Mouse (Mus musculus): Measurements from ENCODE around the gene Gm11937. TPM values are rescaled to one million over a fixed set of nuclear protein-coding genes. Genes with fewer than 3 reads are reported as not detected.
"Not testable (repeated sequence)": the region's sequence is repeated elsewhere in the genome, so short reads cannot be mapped to it uniquely, and the experiment has no call there.

Gene Gm11937
- polyA plus RNA-seq, 1 experiment from 2014 or later, result 4.7 TPM

DNA sequence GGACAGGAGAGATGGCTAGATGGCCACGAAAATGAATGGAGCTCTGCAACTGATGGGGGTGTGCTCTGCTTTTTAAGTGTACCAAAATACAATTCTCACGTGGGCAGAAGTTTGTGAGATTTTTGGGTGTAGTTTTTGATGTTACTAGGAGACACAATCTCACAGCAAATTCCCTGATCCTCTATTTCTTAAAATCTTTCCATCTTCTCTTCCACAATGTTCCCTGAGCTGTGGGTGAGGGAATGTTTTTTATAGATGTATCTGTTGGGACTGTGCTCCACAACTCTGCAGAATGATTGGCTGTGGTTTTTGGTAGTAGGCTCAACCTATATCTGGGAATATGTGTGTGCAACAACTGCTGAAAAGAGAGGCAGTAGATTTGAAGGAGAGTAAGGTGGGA lies 23.3 kb upstream of the Gm11937 start:
- no peaks in the 10 kb centered on the region for H3K27me3 ChIP-seq
- no peak for ATAC-seq (ENCODE audit: insufficient number of reproducible peaks, low FRiP score, low TSS enrichment, low read depth)
- no peaks in the 10 kb centered on the region for H3K9me3 ChIP-seq (replicated peaks)
- no peaks in the 10 kb centered on the region for H3K36me3 ChIP-seq
- no peak overlapping the region for H3K4me2 ChIP-seq (replicated peaks)
- peaks cover 3% of the 10 kb centered on the region; the same call in 1 of the 2 replicates for H3K4me1 ChIP-seq
- 55% methylated on average over 2 of the region's 2 CpGs for WGBS
- no peak overlapping the region for H3K4me3 ChIP-seq (replicated peaks)
- H3K9ac ChIP-seq, result no peak overlapping the region
- H3K27ac ChIP-seq (replicated peaks), result no peak overlapping the region

DNA sequence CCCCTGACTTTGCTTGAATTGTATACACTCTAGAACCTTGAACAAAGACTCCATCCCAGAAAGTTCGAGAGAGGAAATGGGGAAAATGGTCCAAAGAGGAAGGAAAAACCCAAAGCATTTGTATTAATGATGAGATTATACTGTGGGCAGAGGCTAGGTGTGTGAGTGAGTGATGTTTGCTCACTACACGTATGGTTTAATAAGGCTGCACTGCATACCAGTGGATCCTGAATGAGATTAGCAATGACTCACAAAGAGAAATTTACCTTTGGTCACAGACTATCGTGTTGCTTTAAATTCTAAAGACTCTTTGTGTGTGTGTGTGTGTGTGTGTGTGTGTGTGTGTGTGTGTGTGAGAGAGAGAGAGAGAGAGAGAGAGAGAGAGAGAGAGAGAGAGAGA lies 20.9 kb upstream of the Gm11937 start:
- H3K9ac ChIP-seq, result no peak overlapping the region
- WGBS, result 59% methylated on average over 3 of the region's 3 CpGs
- no peaks in the 10 kb centered on the region for H3K9me3 ChIP-seq (replicated peaks)
- no peaks in the 10 kb centered on the region for H3K36me3 ChIP-seq
- no peak overlapping the region for H3K4me3 ChIP-seq (replicated peaks)
- ATAC-seq (ENCODE audit: insufficient number of reproducible peaks, low FRiP score, low TSS enrichment, low read depth), result no peak
- no peak overlapping the region for H3K27ac ChIP-seq (replicated peaks)
- no peaks in the 10 kb centered on the region for H3K27me3 ChIP-seq
- H3K4me2 ChIP-seq (replicated peaks), result no peak overlapping the region
- H3K4me1 ChIP-seq, result peaks cover 3% of the 10 kb centered on the region; the same call in 1 of the 2 replicates

DNA sequence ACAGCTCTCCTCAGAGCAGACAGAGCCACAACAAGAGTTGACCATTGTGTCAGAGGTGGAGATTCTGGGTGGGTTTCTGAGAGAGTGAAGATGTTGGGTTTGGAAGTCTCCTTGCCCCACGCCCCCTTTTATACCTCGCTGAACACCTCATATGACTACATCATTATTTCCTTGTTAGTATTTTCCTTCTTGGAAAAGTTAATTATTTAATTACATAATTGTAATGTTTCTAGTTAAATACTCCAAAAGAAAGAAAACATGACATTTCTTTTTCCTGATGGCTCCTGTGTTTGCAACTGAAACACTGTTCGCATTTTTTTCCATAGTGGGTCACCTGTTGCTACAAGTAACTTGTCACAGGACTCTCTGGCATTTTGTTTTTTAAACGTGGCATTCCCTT lies 18.1 kb upstream of the Gm11937 start, which contains the start of gene Krtap4-1:
Gene Krtap4-1 (minus strand): TSS at position 101 of the 400 bp plus-strand sequence.
- 69% methylated on average over 4 of the region's 4 CpGs for WGBS
- H3K36me3 ChIP-seq, result no peaks in the 10 kb centered on the region
- no peaks in the 10 kb centered on the region for H3K9me3 ChIP-seq (replicated peaks)
- no peaks in the 10 kb centered on the region for H3K27me3 ChIP-seq
- H3K4me3 ChIP-seq (replicated peaks), result no peak within 1 kb of the TSS
- no peak for ATAC-seq (ENCODE audit: insufficient number of reproducible peaks, low FRiP score, low TSS enrichment, low read depth)
- H3K9ac ChIP-seq, result no peak within 1 kb of the TSS
- H3K4me2 ChIP-seq (replicated peaks), result no peak within 1 kb of the TSS
- H3K4me1 ChIP-seq, result no peaks in the 10 kb centered on the region
- H3K27ac ChIP-seq (replicated peaks), result no peak within 1 kb of the TSS

DNA sequence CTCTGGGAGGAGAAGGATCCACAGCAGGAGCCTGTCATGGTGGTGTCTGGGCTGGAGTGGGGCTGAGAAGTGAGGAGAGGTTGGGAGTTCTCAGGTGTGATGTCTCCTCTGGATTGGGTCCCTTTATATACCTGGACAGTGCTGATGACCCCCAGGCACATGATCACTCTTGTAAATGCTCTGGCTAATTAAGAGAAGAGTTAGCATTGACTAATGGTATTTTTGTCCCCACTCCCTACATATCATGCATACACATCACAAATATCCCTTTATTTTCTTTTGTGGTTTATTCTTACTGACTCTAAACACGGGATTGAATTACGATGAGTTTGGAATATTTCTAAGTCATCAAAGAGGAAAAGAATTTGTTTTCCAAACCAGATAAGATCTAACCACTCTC lies 10.3 kb upstream of the Gm11937 start, which contains the start of gene Gm11562:
Gene Gm11562 (minus strand): TSS at position 101 of the 400 bp plus-strand sequence.
- H3K4me1 ChIP-seq, result no peaks in the 10 kb centered on the region
- ATAC-seq (ENCODE audit: insufficient number of reproducible peaks, low FRiP score, low TSS enrichment, low read depth), result no peak
- no peaks in the 10 kb centered on the region for H3K36me3 ChIP-seq
- no peak within 1 kb of the TSS for H3K4me2 ChIP-seq (replicated peaks)
- H3K27me3 ChIP-seq, result no peaks in the 10 kb centered on the region
- H3K4me3 ChIP-seq (replicated peaks), result no peak within 1 kb of the TSS
- no peak within 1 kb of the TSS for H3K9ac ChIP-seq
- no peak within 1 kb of the TSS for H3K27ac ChIP-seq (replicated peaks)
- 63% methylated on average over 2 of the region's 2 CpGs for WGBS
- H3K9me3 ChIP-seq (replicated peaks), result no peaks in the 10 kb centered on the region

DNA sequence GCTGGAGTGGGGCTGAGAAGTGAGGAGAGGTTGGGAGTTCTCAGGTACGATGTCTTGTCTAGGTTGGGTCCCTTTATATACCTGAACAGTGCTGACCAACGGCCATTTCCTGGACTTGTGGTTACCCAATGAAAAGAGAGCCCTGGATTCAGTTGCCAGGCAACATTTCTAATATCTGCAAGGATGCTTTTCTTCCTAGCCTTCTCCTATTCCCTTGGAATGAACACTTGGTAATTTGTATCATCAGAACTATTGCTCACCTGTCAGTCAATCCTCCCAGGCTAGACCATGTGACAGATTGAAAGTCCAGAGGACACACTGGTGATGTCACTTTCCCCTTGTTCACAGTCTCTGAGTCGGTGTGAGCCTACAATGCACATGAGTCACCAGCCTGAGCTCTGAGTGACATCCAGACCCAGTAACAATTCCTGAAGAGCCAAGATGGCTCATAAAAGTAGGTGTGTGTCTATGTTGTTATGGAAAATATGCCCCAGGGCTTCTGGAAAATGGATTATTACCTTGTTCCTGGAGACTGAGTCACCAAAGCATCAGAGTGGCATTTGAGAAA lies 4.9 kb upstream of the Gm11937 start, which contains the start of gene Krtap2-4:
Gene Krtap2-4 (minus strand): TSS at position 51 of the 568 bp plus-strand sequence.
- WGBS, result 64% methylated on average over 3 of the region's 3 CpGs
- no peak within 1 kb of the TSS for H3K4me3 ChIP-seq (replicated peaks)
- H3K9ac ChIP-seq, result no peak within 1 kb of the TSS
- ATAC-seq (ENCODE audit: insufficient number of reproducible peaks, low FRiP score, low TSS enrichment, low read depth), result no peak
- H3K9me3 ChIP-seq (replicated peaks), result no peaks in the 10 kb centered on the region
- no peaks in the 10 kb centered on the region for H3K36me3 ChIP-seq
- no peak within 1 kb of the TSS for H3K27ac ChIP-seq (replicated peaks)
- H3K4me1 ChIP-seq, result no peaks in the 10 kb centered on the region
- no peaks in the 10 kb centered on the region for H3K27me3 ChIP-seq
- H3K4me2 ChIP-seq (replicated peaks), result no peak within 1 kb of the TSS

DNA sequence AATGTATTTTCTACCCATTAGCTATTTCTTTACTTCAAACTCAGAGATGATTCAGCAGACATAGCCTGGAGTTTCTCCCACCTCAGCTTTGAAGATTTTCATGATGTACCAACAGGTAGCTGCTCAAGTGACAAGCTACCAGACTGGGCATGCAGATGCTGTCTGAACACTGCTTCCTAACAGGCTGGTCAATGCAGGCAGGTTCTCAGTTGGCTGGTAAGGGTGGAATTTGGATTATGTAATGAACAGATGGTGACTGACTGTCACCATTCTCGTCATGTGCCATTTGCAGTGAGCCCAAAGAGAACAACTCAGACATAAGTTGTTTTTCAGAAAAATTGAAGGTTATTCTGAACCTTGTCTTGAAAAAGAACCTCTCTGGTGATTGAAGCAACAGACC lies 863 bp downstream of the Gm11937 start:
- ATAC-seq (ENCODE audit: insufficient number of reproducible peaks, low FRiP score, low TSS enrichment, low read depth), result no peak
- Histone ChIP-seq H3K4me3 (replicated peaks) (no peak overlapping the region), H3K4me2 (replicated peaks) (no peak overlapping the region), H3K27ac (replicated peaks) (no peak overlapping the region), H3K4me1 (no peaks in the 10 kb centered on the region), H3K36me3 (no peaks in the 10 kb centered on the region), H3K27me3 (no peaks in the 10 kb centered on the region), H3K9me3 (replicated peaks) (no peaks in the 10 kb centered on the region), H3K9ac (no peak overlapping the region)
- 52% methylated on average over 1 of the region's 1 CpGs for WGBS

DNA sequence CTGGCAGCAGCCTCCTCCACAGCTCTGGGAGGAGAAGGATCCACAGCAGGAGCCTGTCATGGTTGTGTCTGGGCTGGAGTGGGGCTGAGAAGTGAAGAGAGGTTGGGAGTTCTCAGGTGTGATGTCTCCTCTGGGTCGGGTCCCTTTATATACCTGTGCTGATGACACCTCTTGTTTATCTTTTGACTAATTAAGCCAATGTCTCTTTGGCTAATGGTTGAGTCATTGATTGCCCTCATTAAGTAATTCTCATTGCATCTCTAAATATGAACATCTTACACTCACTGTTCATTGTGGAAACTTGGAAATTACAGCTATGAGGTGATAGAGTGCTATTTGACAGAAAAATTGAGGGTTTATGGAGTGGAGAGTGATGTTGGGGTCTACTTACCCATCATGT lies 6.8 kb downstream of the Gm11937 start, which contains the start of gene Gm11938:
Gene Gm11938 (minus strand): TSS at position 101 of the 400 bp plus-strand sequence.
- H3K4me3 ChIP-seq (replicated peaks); H3K27me3 ChIP-seq; H3K9ac ChIP-seq; H3K27ac ChIP-seq (replicated peaks); H3K9me3 ChIP-seq (replicated peaks); H3K4me1 ChIP-seq; H3K36me3 ChIP-seq; H3K4me2 ChIP-seq (replicated peaks); ATAC-seq (ENCODE audit: insufficient number of reproducible peaks, low FRiP score, low TSS enrichment, low read depth): not testable (repeated sequence)
- WGBS, result 76% methylated on average over 1 of the region's 1 CpGs

DNA sequence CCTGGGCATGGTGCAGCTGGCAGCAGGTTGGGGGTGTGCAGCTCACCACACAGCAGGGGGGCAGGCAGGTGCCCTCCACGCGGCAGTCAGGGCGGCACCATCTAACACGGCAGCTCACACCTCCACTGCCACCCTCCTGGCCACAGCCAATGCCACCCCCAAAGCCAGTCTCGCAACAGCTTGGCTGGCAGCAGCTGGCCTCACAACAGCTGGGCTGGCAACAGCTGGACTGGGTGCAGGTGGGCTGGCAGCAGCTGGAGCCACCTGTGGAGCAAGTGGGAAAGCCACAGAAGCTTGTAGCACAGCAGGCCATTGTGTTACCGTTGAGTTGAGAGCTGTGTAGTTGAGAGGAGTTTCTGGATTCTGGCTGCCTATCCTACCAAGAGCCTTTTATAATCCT lies 12.2 kb downstream of the Gm11937 start, which contains the start of gene Krtap9-3:
Gene Krtap9-3 (minus strand): TSS at position 364 of the 400 bp plus-strand sequence.
- not testable (repeated sequence) for H3K4me2 ChIP-seq (replicated peaks); H3K36me3 ChIP-seq; H3K27ac ChIP-seq (replicated peaks); H3K9ac ChIP-seq; H3K27me3 ChIP-seq; ATAC-seq (ENCODE audit: insufficient number of reproducible peaks, low FRiP score, low TSS enrichment, low read depth); H3K4me1 ChIP-seq; H3K4me3 ChIP-seq (replicated peaks); H3K9me3 ChIP-seq (replicated peaks)
- WGBS, result 77% methylated on average over 6 of the region's 6 CpGs

DNA sequence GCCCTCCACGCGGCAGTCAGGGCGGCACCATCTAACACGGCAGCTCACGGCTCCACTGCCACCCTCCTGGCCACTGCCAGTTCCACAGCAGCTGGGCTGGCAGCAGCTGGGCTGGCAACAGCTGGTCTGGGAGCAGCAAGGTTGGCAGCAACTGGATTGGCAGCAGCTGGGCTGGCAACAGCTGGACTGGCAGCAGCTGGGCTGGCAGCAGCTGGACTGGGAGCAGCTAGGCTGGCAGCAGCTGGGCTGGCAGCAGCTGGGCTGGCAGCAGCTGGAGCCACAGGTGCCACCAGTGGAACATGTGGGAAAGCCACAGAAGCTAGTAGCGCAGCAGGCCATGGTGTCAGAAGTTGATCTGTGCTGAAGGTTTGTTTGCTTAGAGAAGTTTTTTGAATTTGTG lies 19.0 kb downstream of the Gm11937 start, which contains the start of gene Krtap1-3:
Gene Krtap1-3 (minus strand): TSS at position 359 of the 400 bp plus-strand sequence.
- H3K27ac ChIP-seq (replicated peaks), result no peak within 1 kb of the TSS
- no peak for ATAC-seq (ENCODE audit: insufficient number of reproducible peaks, low FRiP score, low TSS enrichment, low read depth)
- no peak within 1 kb of the TSS for H3K4me2 ChIP-seq (replicated peaks)
- no peaks in the 10 kb centered on the region for H3K36me3 ChIP-seq
- no peaks in the 10 kb centered on the region for H3K4me1 ChIP-seq
- no peak within 1 kb of the TSS for H3K4me3 ChIP-seq (replicated peaks)
- no peaks in the 10 kb centered on the region for H3K9me3 ChIP-seq (replicated peaks)
- 72% methylated on average over 6 of the region's 6 CpGs for WGBS
- H3K9ac ChIP-seq, result no peak within 1 kb of the TSS
- H3K27me3 ChIP-seq, result no peaks in the 10 kb centered on the region

DNA sequence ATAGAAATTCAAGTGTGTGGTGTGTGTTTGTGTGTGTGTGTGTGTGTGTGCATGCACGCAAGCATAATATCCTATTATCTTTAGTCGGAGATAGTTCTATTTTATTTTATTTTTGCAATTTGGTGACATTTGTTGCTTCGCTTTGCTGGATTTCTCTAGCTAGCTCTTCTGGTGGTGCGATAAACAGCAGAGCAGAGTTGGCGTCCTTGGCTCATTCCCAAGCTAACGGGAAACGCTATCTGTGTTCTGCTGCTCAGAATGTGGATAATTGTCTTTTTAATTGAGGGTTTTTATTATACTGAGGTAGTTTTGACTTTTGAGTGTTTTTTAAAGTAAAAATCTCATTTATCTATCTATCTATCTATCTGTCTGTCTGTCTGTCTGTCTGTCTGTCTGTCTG lies 24.9 kb downstream of the Gm11937 start:
- Histone ChIP-seq H3K27me3 (no peaks in the 10 kb centered on the region), H3K4me2 (replicated peaks) (no peak overlapping the region), H3K4me3 (replicated peaks) (no peak overlapping the region), H3K27ac (replicated peaks) (no peak overlapping the region), H3K4me1 (no peaks in the 10 kb centered on the region), H3K9ac (no peak overlapping the region), H3K36me3 (no peaks in the 10 kb centered on the region), H3K9me3 (replicated peaks) (no peaks in the 10 kb centered on the region)
- 83% methylated on average over 7 of the region's 7 CpGs for WGBS
- ATAC-seq (ENCODE audit: insufficient number of reproducible peaks, low FRiP score, low TSS enrichment, low read depth), result no peak

DNA sequence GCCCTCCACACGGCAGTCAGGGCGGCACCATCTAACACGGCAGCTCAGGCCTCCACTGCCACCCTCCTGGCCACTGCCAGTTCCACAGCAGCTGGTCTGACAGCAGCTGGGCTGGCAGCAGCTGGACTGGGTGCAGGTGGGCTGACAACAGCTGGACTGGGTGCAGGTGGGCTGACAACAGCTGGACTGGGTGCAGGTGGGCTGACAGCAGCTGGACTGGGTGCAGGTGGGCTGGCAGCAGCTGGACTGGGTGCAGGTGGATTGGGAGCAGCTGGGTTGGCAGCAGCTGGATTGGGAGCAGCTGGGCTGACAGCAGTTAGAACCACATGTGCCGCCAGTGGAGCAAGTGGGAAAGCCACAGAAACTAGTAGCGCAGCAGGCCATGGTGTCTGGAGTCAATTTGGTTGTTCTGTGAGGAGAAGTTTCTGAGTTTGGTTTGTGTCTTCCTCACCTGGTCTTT lies 26.7 kb downstream of the Gm11937 start, which contains the start of gene Krtap1-4:
Gene Krtap1-4 (minus strand): TSS at position 410 of the 460 bp plus-strand sequence.
- Histone ChIP-seq H3K4me2 (replicated peaks) (no peak within 1 kb of the TSS), H3K36me3 (no peaks in the 10 kb centered on the region), H3K27ac (replicated peaks) (no peak within 1 kb of the TSS), H3K9ac (no peak within 1 kb of the TSS), H3K4me3 (replicated peaks) (no peak within 1 kb of the TSS), H3K4me1 (no peaks in the 10 kb centered on the region), H3K9me3 (replicated peaks) (no peaks in the 10 kb centered on the region), H3K27me3 (no peaks in the 10 kb centered on the region)
- ATAC-seq (ENCODE audit: insufficient number of reproducible peaks, low FRiP score, low TSS enrichment, low read depth), result no peak
- WGBS, result 55% methylated on average over 5 of the region's 5 CpGs

DNA sequence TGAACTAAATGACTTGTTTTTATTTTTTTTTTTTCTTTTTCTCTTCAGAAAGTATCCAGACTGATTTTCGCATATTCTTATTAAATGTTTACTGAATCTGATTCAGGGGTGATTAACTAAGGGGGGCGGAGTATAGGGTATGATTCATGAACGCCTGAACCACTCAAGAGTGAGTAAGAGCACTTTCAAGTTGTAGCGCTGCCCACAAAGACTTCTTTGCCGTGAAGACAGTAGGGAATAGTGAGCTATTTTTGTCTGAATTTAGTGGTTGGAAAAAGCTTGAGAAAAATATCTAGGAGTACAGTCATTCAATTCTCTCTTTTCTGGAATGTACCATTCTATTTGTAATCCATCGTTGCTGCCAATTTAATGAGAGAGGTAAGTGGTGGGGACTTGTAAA lies 28.4 kb downstream of the Gm11937 start:
- WGBS, result 75% methylated on average over 6 of the region's 6 CpGs
- H3K27me3 ChIP-seq, result no peaks in the 10 kb centered on the region

More for the DNA sequence above, 28.4 kb downstream of the Gm11937 start:
- no peak for ATAC-seq (ENCODE audit: insufficient number of reproducible peaks, low FRiP score, low TSS enrichment, low read depth)
- no peaks in the 10 kb centered on the region for H3K9me3 ChIP-seq (replicated peaks)
- H3K27ac ChIP-seq (replicated peaks), result no peak overlapping the region
- H3K9ac ChIP-seq, result no peak overlapping the region
- no peak overlapping the region for H3K4me3 ChIP-seq (replicated peaks)
- H3K4me2 ChIP-seq (replicated peaks), result no peak overlapping the region
- no peaks in the 10 kb centered on the region for H3K4me1 ChIP-seq
- no peaks in the 10 kb centered on the region for H3K36me3 ChIP-seq
